Comparison of ENCODE assay signal across 35 mouse cellular contexts in genomic region chr15:87958866-87959265, GRCm38 (mm10).
"Had no signal": no experiment of that assay in that cellular context is flagged by ENCODE, and none has a peak within 500 bp of the region (broad histone marks: within the 10 kb centered on the region; RNA-seq: fewer than 3 reads in every experiment).

No protein-coding gene starts in this region.

- ATAC-seq: hindbrain, embryonic 16.5 days; hindbrain, postnatal 0 days; inflammation-experienced regulatory T-cells, adult 6 months; intestine, embryonic 15.5 days; intestine, embryonic 16.5 days; intestine, postnatal 0 days had no signal

- H3K27me3 ChIP-seq: heart, embryonic 13.5 days; hindbrain, embryonic 12.5 days; hindbrain, embryonic 15.5 days; intestine, embryonic 15.5 days; kidney, embryonic 15.5 days had no signal

- H3K9ac ChIP-seq: heart, embryonic 12.5 days; heart, embryonic 13.5 days; heart, embryonic 15.5 days; hindbrain, embryonic 12.5 days; hindbrain, embryonic 13.5 days; hindbrain, embryonic 14.5 days; hindbrain, embryonic 15.5 days; intestine, embryonic 15.5 days; kidney, embryonic 15.5 days had no signal

- H3K9me3 ChIP-seq: heart, embryonic 10.5 days; heart, embryonic 12.5 days; heart, embryonic 13.5 days; heart, embryonic 15.5 days; hindbrain, embryonic 10.5 days; hindbrain, embryonic 12.5 days; hindbrain, embryonic 13.5 days; hindbrain, embryonic 15.5 days; intestine, embryonic 15.5 days; kidney, embryonic 15.5 days had no signal

- DNase-seq: heart, postnatal 10 days; heart, postnatal 14 days; heart, postnatal 36 days; heart, postnatal 4 days; kidney, adult 11 months; kidney, adult 18-20 months; kidney, adult 2 months; kidney, adult 8-10 months; kidney, adult 9 months; kidney, postnatal 10 days; kidney, postnatal 14 days; kidney, postnatal 25 days; kidney, postnatal 36 days; kidney, postnatal 4 days; layer of hippocampus, adult 9-11 months; layer of hippocampus, postnatal 36 days had no signal

- H3K4me1 ChIP-seq: heart, embryonic 10.5 days; heart, embryonic 12.5 days; heart, embryonic 13.5 days; heart, embryonic 15.5 days; hindbrain, embryonic 10.5 days; hindbrain, embryonic 12.5 days; hindbrain, embryonic 13.5 days; hindbrain, embryonic 15.5 days; kidney, embryonic 15.5 days had no signal

- H3K4me3 ChIP-seq: heart, embryonic 10.5 days; heart, embryonic 12.5 days; heart, embryonic 13.5 days; heart, embryonic 15.5 days; hindbrain, embryonic 10.5 days; hindbrain, embryonic 12.5 days; hindbrain, embryonic 13.5 days; hindbrain, embryonic 15.5 days; intestine, embryonic 15.5 days; kidney, embryonic 15.5 days; layer of hippocampus, adult 2 months had no signal

- H3K27ac ChIP-seq: heart, embryonic 10.5 days; heart, embryonic 13.5 days; heart, embryonic 15.5 days; hindbrain, embryonic 10.5 days; hindbrain, embryonic 12.5 days; hindbrain, embryonic 13.5 days; hindbrain, embryonic 14.5 days; hindbrain, embryonic 15.5 days; hindbrain, postnatal 0 days; intestine, embryonic 15.5 days; kidney, embryonic 15.5 days; kidney, postnatal 0 days; layer of hippocampus, adult 2 months had no signal

- H3K4me2 ChIP-seq: heart, embryonic 11.5 days; heart, embryonic 12.5 days; heart, embryonic 13.5 days; heart, embryonic 15.5 days; hindbrain, embryonic 12.5 days; hindbrain, embryonic 13.5 days; hindbrain, embryonic 14.5 days; hindbrain, embryonic 15.5 days; intestine, embryonic 15.5 days; kidney, embryonic 15.5 days had no signal

- H3K36me3 ChIP-seq: heart, embryonic 10.5 days; heart, embryonic 12.5 days; heart, embryonic 13.5 days; heart, embryonic 15.5 days; hindbrain, embryonic 10.5 days; hindbrain, embryonic 12.5 days; hindbrain, embryonic 13.5 days; hindbrain, embryonic 15.5 days; intestine, embryonic 15.5 days; kidney, embryonic 15.5 days had no signal
